Mouse (Mus musculus): ENCODE results near the gene Rnf26. TPM values are rescaled to one million over a fixed set of nuclear protein-coding genes. Genes with fewer than 3 reads are reported as not detected.
A peak's percentile ranks its signal among the peaks of the same experiment; 100 is the strongest.

The Rnf26 gene
- 10 to 100 TPM; 26.9 to 33.4 (median 30.6) TPM for total RNA-seq (2022)

DNA sequence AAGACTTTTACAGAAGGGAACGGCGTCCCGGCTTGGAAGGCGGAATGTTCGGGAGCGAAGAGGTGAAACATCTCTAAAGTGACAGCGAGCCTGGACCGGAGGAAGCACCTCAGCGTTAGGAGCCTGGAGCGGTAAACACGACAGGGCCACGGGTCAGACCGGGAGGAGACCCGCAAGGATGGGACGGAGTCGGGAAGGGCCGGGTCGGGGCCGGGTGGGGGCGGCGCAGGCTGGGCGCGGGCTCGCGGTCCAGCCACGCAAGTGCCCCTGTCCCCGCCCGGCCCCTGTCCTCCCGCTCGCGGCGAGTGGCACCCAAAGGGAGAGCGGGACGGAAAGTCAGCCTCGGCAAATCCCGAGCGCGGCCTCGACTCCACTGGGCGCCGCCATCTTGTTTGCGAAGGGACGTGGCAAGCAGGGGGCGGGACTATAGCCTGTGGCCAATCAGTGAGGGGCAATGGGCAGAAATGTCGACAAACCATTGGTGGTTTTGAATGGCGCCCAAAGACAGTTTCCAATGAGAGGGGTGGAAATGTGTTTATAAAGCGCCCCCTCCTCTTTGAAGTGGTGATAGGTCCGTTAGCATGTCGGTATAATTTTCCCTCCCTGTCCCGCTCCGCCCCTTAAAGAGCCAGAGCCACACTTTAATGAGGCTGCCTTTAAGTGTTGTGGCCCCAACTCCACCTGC, at the start of gene Rnf26, which contains the start of gene Gm49380:
Gene Rnf26 (minus strand): TSS at position 413 of the 685 bp plus-strand sequence.
Gene Gm49380 (minus strand): TSS at position 396 of the 685 bp plus-strand sequence.
- peak; percentile 87 to 96 for DNase-seq (ENCODE audit: low spot score in 2 of 2)

DNA sequence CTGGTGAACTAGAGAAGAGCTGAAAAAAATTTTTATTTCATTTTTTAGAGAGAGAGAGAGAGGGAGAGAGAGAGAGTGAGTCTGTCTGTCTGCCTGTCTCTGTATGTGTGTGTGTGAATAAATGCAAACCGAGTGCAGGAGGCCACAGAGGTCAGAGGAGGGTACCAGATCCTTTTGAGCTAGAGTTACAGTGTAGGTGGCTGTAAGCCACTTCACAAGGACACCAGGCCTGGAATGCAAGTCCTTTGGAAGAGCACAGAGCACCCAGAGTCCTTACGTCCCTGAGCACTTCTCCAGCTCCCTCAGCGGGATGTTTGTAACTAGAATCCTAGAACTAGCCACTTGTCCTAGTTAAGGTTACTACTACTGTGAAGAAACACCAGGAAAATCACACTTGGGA, 46.6 kb upstream of the Rnf26 start:
- DNase-seq (ENCODE audit: low spot score in 2 of 2), result no peak

DNA sequence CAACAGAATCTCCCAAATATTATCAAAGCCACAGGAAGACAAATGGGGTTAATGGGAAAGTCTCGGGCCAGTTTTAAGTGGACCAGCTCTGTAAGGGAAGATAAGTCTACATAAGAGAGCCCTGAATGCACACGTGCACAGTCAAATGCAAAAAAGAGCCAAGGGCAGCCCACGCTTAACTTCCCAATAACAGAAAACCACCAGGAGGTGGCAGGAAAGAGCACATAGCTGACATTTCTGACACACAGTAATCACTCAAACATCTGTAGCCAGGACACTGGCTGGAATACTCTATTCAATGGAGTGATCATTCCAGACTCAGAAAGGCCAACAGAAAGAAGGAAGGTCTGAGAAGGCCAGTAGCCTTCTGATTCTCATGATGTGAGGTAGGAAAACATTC, 34.0 kb upstream of the Rnf26 start:
- no peak for DNase-seq (ENCODE audit: low spot score in 2 of 2)

DNA sequence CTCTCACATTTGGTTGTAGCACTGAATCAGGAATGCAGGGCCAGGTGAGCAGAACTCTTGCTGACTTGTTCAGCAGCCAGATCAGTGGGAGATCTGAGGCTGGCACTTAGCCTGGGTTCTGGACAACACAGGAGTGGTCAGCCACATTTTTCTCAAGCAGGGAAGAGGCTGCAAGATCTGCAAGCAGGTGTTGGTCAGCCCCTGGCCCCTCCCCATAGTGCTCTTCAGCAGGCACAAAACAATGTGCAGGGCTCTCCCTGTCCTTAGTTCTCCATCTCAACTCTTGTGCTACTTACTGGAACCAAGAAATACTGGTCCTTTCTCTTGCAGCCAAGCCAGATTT, 31.4 kb upstream of the Rnf26 start:
- DNase-seq (ENCODE audit: low spot score in 2 of 2), result no peak

DNA sequence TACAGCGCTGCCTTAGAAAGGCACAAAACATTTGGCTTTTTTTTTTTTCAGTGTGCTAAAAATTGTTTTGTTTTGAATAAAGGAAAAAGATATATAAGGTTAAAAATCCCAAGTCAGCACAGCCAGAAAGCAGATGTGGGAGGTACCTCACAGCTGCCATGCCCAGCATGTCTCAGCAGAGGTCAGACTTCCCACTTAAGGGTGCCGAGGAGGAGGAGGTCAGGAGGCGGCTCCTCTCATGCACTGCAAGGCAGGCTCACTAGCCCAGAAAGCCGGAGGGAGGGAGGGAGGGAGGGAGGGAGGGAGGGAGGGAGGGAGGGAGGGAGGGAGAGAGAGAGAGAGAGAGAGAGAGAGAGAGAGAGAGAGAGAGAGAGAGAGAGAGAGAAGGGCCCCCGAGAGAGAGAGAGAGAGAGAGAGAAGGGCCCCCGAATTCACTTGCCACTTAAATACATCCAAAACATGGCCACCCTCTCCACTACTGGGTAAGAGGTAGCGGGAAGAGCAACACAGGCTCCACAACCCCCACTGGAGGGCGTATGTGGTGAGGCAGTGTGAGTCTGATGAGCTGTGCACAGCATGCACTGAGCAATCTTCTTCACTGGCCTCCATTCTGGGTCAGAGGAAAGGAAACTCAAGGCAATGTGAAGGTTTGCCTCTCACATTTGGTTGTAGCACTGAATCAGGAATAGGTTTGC, 30.9 kb upstream of the Rnf26 start:
- no peak for DNase-seq (ENCODE audit: low spot score in 2 of 2)

DNA sequence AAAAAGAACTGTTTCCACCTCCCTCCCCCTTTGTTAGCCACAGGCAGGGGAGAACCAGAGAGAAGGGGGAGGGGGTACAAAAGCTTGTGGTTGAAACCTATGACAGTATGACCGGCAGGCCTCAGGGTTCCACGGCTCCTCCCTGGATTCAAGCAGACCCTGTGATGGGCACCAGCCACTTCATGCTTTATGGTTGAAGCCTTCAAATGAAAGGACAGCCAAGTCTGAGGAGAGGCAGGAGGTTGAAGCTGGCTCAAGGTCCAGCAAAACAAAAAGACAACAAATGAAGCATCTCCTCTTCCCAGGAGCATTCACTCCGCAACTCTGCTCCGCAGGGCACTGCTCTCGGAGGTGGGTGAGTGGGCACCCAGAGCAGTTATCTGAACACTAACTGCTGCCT, 30.1 kb upstream of the Rnf26 start:
- no peak for DNase-seq (ENCODE audit: low spot score in 2 of 2)

GRCm38 (mm10) chr9:44141951-44142350, 28.6 kb upstream of the Rnf26 start:
- DNase-seq (ENCODE audit: low spot score in 2 of 2), result no peak

DNA sequence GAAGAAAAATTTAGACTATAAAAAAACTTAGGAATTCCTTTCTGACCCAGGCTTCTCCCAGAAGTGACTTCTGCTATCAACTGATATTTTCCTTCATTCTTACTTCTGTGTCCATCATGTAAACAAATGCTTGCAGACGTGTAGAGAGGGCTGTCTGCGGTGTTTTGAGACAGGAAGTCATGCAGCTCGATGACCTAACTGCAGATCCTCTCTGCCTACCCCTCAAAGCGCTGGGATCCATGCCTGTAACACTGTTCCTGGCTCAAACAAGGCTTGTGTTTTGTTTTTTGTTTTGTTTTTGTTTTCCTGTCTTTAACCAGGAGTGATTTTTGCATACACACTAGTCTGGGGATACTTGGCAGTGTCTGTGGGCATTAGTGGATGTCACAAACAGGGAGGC, 24.5 kb upstream of the Rnf26 start:
- DNase-seq (ENCODE audit: low spot score in 2 of 2), result no peak

DNA sequence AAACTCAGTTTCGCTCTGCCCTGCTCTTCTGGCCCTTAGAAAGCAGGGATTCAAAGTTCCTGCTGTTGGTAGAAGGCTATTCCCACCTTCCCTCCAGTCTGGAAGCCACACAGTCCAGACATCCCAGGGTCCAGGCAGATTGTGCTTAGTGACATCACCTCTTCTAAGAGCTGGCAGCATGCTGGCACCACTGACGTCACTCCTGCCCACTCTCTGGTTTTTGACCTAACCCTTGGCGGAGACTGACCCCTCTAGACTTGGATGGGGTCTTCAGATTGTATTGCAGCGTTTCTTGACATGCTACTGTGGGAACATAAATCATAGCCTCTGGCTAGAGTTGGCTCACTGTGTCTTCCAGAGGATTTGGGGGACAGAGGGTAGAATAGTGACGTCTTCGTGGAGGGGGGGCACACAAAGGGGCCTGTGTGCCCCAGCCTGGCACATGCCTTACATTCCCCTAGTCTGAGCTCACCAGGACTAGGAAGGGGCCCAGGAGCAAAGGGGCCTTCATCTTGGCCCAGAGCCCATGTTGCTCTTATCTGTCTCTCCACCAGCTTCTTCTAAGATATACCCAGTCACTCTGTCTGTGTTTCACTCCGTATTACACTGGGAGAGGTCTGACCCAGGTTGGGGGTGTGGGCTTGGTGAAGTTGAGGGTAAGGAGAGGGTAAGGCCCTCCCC, 22.6 kb upstream of the Rnf26 start:
- DNase-seq (ENCODE audit: low spot score in 2 of 2), result no peak

DNA sequence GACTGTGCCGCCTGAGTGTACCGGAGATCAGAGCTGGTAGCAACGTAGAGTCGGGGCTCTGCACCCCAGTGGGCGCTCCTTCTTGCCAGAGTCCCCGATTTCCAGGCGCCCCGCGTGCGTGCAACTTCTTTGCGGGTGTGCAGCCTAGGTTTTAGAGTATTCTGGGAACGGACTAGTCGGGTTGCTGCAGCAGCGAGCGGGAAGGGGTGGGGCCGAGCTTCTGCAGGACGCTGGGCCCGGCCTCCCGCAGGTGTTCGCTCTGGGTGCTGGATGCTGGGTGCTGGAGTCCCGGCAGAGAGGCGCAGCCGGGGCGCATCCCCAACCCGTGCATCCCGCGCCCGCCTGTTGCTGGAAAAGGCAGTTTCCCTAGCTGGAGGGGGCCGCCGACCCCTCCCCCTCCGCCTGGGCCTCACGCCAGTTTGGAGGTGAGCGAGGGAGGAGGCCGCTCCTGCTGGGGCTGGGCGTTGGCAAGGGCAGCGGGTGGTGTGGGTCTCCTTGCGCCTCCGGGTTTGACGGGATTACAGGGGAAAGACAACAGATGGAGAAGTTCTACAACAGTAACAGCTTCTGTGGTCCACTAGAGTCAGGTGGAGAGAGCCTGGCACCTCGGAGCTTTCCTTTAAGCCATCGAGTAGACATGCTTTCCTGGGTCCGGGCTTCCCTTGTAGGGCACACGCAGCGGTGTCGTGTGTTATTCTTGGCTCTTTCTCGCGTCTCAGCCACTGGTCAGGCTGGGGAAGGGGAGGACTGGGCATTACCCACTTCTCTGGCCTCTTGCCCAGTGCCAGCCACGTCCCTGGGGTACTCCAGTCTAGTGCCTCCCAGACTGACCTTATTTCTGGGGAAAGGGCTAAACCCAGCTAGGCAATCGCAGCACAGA, 21.8 kb upstream of the Rnf26 start:
- no peak for DNase-seq (ENCODE audit: low spot score in 2 of 2)

GRCm38 (mm10) chr9:44134101-44134850, 21.0 kb upstream of the Rnf26 start, which contains the start of gene Mcam:
TSS of gene Mcam (plus strand) at chr9:44134469.
- DNase-seq (ENCODE audit: low spot score in 2 of 2), result no peak

DNA sequence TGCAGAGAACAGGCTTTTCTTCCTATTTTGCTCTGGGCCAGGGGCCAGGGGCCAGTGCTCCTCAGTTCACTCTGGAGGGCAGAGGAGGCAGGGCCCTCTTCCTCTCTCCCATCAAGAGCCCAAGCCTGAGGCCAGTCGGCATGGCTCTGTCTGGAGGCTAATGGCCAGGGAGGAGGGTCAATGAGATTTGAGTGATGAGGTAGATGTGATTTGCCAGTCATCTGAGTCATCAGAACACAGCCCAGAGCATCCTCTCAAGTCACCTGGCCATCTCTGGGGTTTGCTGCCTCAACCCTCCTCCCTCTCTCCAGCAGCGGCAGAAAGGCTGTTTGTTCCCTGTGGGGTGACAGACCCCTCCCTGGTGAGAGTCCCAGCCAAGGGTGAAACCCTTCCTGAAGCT, 20.0 kb upstream of the Rnf26 start:
- no peak for DNase-seq (ENCODE audit: low spot score in 2 of 2)

DNA sequence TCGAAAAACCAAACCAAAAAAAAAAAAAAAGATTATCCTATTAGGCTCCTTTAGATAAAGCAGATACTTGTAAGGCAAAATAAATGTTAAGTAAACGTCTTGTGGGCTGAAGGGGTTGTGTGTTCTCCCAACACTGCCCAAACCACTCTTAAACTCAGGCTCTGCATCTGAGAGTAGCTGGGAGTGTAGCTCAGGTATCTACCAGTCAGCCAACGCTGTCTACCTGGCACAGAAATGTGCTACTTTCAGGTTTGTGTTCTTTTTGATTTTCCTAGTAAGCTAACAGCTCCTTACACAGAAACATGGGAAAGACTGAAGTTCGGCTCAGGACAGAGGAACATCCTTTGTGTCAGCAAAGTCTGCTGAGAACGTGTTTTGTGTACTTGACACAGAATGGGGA, 18.9 kb upstream of the Rnf26 start:
- DNase-seq (ENCODE audit: low spot score in 2 of 2), result no peak

DNA sequence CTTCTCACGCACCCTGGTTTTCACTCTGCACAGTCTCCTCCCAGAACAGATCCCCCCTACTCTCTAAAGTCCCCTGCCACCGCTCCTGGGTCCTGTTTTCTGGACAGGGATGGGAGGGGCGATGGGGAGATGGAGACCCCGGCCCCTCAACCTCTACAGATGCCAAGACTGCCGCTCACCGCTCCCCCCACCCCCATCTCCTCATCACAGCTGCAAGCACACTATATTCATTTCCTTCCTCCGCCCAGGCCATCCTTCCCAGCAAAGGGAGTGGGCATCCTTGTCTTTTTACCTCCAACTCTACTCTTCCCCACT, 17.9 kb upstream of the Rnf26 start:
- no peak for DNase-seq (ENCODE audit: low spot score in 2 of 2)

- no peak for DNase-seq (ENCODE audit: low spot score in 2 of 2)
Observed at GRCm38 (mm10) chr9:44130581-44131275, 17.4 kb upstream of the Rnf26 start.

GRCm38 (mm10) chr9:44130034-44130433, 16.7 kb upstream of the Rnf26 start:
- DNase-seq (ENCODE audit: low spot score in 2 of 2), result no peak

DNA sequence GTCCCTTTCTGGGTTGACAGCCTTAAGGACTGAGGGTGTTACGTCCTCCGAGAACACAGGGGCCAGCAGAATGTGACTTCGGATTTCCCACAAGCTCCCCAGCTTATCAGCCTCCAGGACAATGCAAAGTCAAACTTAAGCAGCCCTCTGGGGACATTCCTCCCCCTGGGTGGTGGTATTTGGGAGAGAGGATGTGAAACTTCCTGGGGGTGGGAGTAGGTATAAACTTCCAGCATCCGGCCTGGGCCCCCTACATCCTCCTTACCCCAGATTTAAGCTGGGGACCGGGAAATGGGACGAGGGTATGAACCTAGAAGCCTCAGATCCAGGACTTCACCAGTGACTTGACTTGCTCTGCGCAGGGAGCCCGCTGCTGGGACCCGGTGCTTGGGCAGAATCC, 16.3 kb upstream of the Rnf26 start:
- DNase-seq (ENCODE audit: low spot score in 2 of 2), result no peak

- DNase-seq (ENCODE audit: low spot score in 2 of 2), result no peak
Observed at GRCm38 (mm10) chr9:44127351-44127801, 14.1 kb upstream of the Rnf26 start.

DNA sequence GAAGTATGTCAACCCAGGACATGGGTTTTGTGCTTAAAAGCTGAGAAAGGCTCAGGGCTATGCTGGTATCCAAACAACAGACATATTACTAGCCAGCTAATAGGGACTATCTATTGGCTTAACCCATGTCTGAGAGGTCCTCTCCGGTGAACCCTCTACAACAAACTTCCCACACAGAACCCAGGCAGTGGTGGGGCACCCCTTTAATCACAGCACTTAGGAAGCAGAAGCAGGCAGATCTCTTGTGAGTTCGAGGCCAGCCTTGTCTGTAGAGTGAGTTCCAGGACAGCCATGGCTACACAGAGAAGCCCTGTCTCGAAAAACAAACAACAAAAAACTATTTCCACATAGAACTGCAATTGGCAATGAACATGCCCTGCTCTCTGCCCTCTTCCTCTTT, 13.4 kb upstream of the Rnf26 start:
- DNase-seq (ENCODE audit: low spot score in 2 of 2), result no peak

Measured in left cerebral cortex, adult 8-10 months (tissue).